Mouse (Mus musculus) intestine, postnatal 0 days (tissue): Measurements from ENCODE around the gene Odr4. TPM values are rescaled to one million over a fixed set of nuclear protein-coding genes. Genes with fewer than 3 reads are reported as not detected.

Experiments
- ATAC-seq: fragments of 200-750 bp; cut with Nextera tagmentation; 2 replicates; pipeline ENCODE4 v1.8.0; 2017; ENCODE audit warnings: mild to moderate bottlenecking, moderate TSS enrichment, moderate library complexity
- H3K27ac ChIP-seq: fragments of 300-500 bp; sonication (generic); 2 replicates; pipeline ENCODE4 v1.5.1; 2014; ENCODE audit warnings: mild to moderate bottlenecking, low read depth, low read length, moderate library complexity
- H3K27me3 ChIP-seq: fragments of 300-500 bp; sonication (generic); replicated peaks from 2 replicates; pipeline ENCODE4 v1.6.1; 2014; ENCODE audit warnings: low read length, mixed read lengths; ENCODE audit not compliant: control insufficient read depth, insufficient read depth
- H3K36me3 ChIP-seq: fragments of 300-500 bp; sonication (generic); 2 replicates; pipeline ENCODE4 v1.6.1; 2014; ENCODE audit warnings: mild to moderate bottlenecking, moderate library complexity; ENCODE audit not compliant: control insufficient read depth, insufficient read depth
- H3K4me1 ChIP-seq: fragments of 300-500 bp; sonication (generic); replicated peaks from 2 replicates; pipeline ENCODE4 v1.6.1; 2014; ENCODE audit warnings: antibody characterized with exemption, low read length, mixed read lengths; ENCODE audit not compliant: control insufficient read depth, insufficient read depth
- H3K4me2 ChIP-seq: fragments of 300-500 bp; sonication (generic); replicated peaks from 2 replicates; pipeline ENCODE4 v1.6.1; 2014; ENCODE audit warnings: low read depth, mild to moderate bottlenecking, moderate library complexity
- H3K4me3 ChIP-seq: fragments of 300-500 bp; sonication (generic); 2 replicates; pipeline ENCODE4 v1.5.1; 2014; ENCODE audit warnings: low read depth, low read length
- H3K9ac ChIP-seq: fragments of 300-500 bp; sonication (generic); 2 replicates; pipeline ENCODE4 v1.6.1; 2014; ENCODE audit warnings: mild to moderate bottlenecking, low read depth, low read length
- H3K9me3 ChIP-seq: fragments of 300-500 bp; sonication (generic); 2 replicates; pipeline ENCODE4 v1.6.1; 2016; ENCODE audit warnings: mixed run types; ENCODE audit not compliant: control insufficient read depth
- CTCF ChIP-seq: sonication (generic); IDR thresholded peaks from 2 replicates; pipeline ENCODE4 v1.5.1; 2016; ENCODE audit warnings: low read depth, mild to moderate bottlenecking, control low read depth, antibody characterized with exemption, moderate library complexity
- WGBS: fragments of 180-500 bp; shearing (Covaris S2); extraction: QIAGEN DNeasy Blood & Tissue Kit; methylation state at CpG from one replicate; pipeline ENCODE4 v1.1.7; 2014; 5-methylcytosine and 5-hydroxymethylcytosine counted together
- polyA plus RNA-seq: library from polyadenylated mRNA; unstranded; fragments of >200 nt; fragmentation: Nextera tagmentation; extraction: Ambion mirVana; gene quantifications from 2 replicates; pipeline ENCODE4 v1.2.1, GENCODE M21; 2015

Gene Odr4
- polyA plus RNA-seq, 1 experiment from 2014 or later, result 29.2 TPM

- ATAC-seq, result no peak
- Histone ChIP-seq H3K27ac (no peak overlapping the region), H3K4me1 (no peaks in the 10 kb centered on the region), H3K4me2 (no peak overlapping the region), H3K9ac (no peak overlapping the region), H3K4me3 (no peak overlapping the region), H3K27me3 (no peaks in the 10 kb centered on the region), H3K9me3 (no peaks in the 10 kb centered on the region), H3K36me3 (peaks cover 22% of the 10 kb centered on the region)
- WGBS, result 68% methylated on average over 1 of the region's 1 CpGs
- no peak for TF ChIP-seq CTCF
These were observed 32.0 kb downstream of the Odr4 start for GRCm38 (mm10) chr1:150360864-150361263.

DNA sequence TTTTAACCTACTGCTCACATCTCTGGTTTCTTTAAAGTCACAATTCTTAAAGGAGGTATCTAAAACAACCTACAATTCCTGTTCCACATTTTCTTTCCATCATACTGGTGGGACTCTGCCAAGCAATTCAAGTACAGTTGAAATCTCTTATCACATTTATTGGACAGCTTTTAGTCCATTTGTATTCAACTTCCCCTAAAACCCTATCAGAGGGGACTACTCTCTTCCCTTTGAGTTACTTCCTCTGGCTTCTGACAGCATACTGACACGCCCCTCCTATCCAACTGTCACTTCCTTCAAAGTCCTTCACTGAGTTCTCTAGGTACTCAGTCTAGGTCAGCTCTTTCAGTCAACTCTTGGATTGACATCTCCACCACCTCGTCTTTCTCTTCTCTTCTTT is 57.8 kb downstream of the Odr4 start:
- Histone ChIP-seq H3K27ac (no peak overlapping the region), H3K9ac (no peak overlapping the region), H3K9me3 (no peaks in the 10 kb centered on the region), H3K36me3 (no peaks in the 10 kb centered on the region), H3K4me2 (no peak overlapping the region), H3K4me3 (no peak overlapping the region), H3K27me3 (no peaks in the 10 kb centered on the region), H3K4me1 (no peaks in the 10 kb centered on the region)
- ATAC-seq, result no peak
- WGBS, result 74% methylated on average over 2 of the region's 2 CpGs
- TF ChIP-seq CTCF, result no peak

DNA sequence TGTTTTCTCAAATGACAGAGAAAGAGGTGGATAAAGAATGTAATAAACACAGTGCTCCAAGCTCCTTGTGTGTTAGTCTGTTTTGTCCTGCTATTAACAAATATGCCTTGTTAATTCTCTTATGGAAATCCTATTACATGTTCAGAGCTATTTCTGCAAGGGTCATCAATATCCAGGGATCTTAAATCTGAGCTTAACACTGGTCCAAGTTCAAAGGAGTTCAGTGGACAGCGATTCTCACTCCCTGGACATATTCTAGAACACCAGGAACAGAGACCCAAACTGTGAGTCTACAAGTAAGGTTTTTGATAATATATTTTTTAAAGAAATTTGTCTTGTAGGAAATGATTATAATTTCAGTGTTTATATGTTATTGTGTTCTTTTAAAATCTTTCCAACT is 73.7 kb downstream of the Odr4 start, which contains the start of gene Pdc:
Gene Pdc (plus strand): TSS at position 213 of the 400 bp plus-strand sequence.
- Histone ChIP-seq H3K4me2 (no peak within 1 kb of the TSS), H3K4me3 (no peak within 1 kb of the TSS), H3K27ac (no peak within 1 kb of the TSS), H3K36me3 (no peaks in the 10 kb centered on the region), H3K9me3 (no peaks in the 10 kb centered on the region), H3K4me1 (no peaks in the 10 kb centered on the region), H3K9ac (no peak within 1 kb of the TSS), H3K27me3 (no peaks in the 10 kb centered on the region)
- no peak for ATAC-seq
- no peak for TF ChIP-seq CTCF
- WGBS, result 78% methylated on average over 1 of the region's 1 CpGs

Other genes starting within 250 kb of the Odr4 start
- gene Pdc, start 73.7 kb downstream of the Odr4 start, polyA plus RNA-seq, result not detected in 2 replicates
- 89.7 and 93.1 TPM in 2 replicates for gene Tpr, start 242 bp downstream of the Odr4 start, polyA plus RNA-seq
- 0.34 and 0.44 TPM in 2 replicates for gene Prg4, start 73.1 kb upstream of the Odr4 start, polyA plus RNA-seq